Comparison of ENCODE assay signal across 20 mouse cellular contexts in genomic region chr7:101490952-101491351, GRCm38 (mm10).
DNase-seq lines count a peak whose midpoint lies in the region; ATAC-seq and TF ChIP-seq lines count a peak whose summit lies in the region.
"Had no signal": no experiment of that assay in that cellular context is flagged by ENCODE, and none has a peak within 500 bp of the region (broad histone marks: within the 10 kb centered on the region; RNA-seq: fewer than 3 reads in every experiment).

No protein-coding gene starts in this region.

- H3K9me3 ChIP-seq in kidney, embryonic 15.5 days (replicated peaks), result no peaks in the 10 kb centered on the region
- H3K9me3 ChIP-seq: embryonic facial prominence, embryonic 13.5 days; forebrain, embryonic 12.5 days; heart, embryonic 15.5 days; hindbrain, embryonic 10.5 days had no signal

- no peak for ATAC-seq in kidney, embryonic 15.5 days (replicated peaks; ENCODE audit: low FRiP score)
- ATAC-seq: activated CD4-positive, CD25-positive, alpha-beta regulatory T cell, adult 4 months; forebrain, embryonic 16.5 days had no signal

- TF ChIP-seq CTCF in heart, adult 2 months (IDR thresholded peaks at IDR 0.05), result no peak

- WGBS in heart, adult 2 months, result 49% methylated on average over 4 of the region's 4 CpGs
- WGBS in kidney, embryonic 15.5 days, result 33% methylated on average over 4 of the region's 4 CpGs

- no peaks in the 10 kb centered on the region for H3K79me2 ChIP-seq in heart, adult 2 months (replicated peaks; ENCODE audit: control insufficient read depth, insufficient read depth, low read length)

- intact Hi-C loops in heart, adult 2 months (cut with DNase I), result no loop called here
- intact Hi-C loops in heart, postnatal 14 days (cut with DNase I), result no loop called here

- peak in 1 of 2 experiments; percentile 41 for DNase-seq in heart, adult 2 months
- no peak for DNase-seq in heart, postnatal 14 days
- DNase-seq in kidney, adult 11 months, result peak; percentile 64
- DNase-seq in kidney, adult 18-20 months, result no peak
- DNase-seq in kidney, postnatal 14 days, result peak; percentile 56
- DNase-seq in urinary bladder, postnatal 25 days (ENCODE audit: low spot score), result no peak
- DNase-seq: adrenal gland, postnatal 14 days; cerebellum, adult 18-20 months; cerebellum, adult 9-11 months; cerebellum, postnatal 36 days; gastrocnemius, postnatal 10 days had no signal

- H3K36me3 ChIP-seq in heart, adult 2 months (ENCODE audit: control insufficient read depth, insufficient read depth, low read length), result no peaks in the 10 kb centered on the region; the same call in 1 of the 2 replicates
- H3K36me3 ChIP-seq in kidney, embryonic 15.5 days, result no peaks in the 10 kb centered on the region
- H3K36me3 ChIP-seq: embryonic facial prominence, embryonic 13.5 days; forebrain, embryonic 12.5 days; heart, embryonic 15.5 days; hindbrain, embryonic 10.5 days had no signal

- H3K4me2 ChIP-seq in kidney, embryonic 15.5 days, result no peak overlapping the region
- H3K4me2 ChIP-seq: embryonic facial prominence, embryonic 13.5 days; forebrain, embryonic 12.5 days; heart, embryonic 15.5 days; hindbrain, embryonic 14.5 days had no signal

- peak; percentile 65; the same call in 1 of the 2 replicates for TF ChIP-seq EP300 in heart, adult 2 months (IDR thresholded peaks at IDR 0.05; ENCODE audit: insufficient read depth, low read depth, low read length)

- no peak overlapping the region for H3K4me3 ChIP-seq in heart, adult 2 months
- H3K4me3 ChIP-seq in kidney, embryonic 15.5 days (replicated peaks), result no peak overlapping the region
- H3K4me3 ChIP-seq in brown adipose tissue, adult 24 weeks (ENCODE audit: insufficient read depth, low read depth, low read length), result no peak overlapping the region
- H3K4me3 ChIP-seq: embryonic facial prominence, embryonic 13.5 days; forebrain, embryonic 12.5 days; heart, embryonic 15.5 days; hindbrain, embryonic 10.5 days had no signal

- H3K9ac ChIP-seq in heart, adult 2 months (ENCODE audit: low read depth, low read length), result no peak overlapping the region
- H3K9ac ChIP-seq in kidney, embryonic 15.5 days, result no peak overlapping the region
- H3K9ac ChIP-seq: embryonic facial prominence, embryonic 13.5 days; forebrain, embryonic 12.5 days; heart, embryonic 15.5 days; hindbrain, embryonic 14.5 days had no signal

- TF ChIP-seq POLR2A in heart, adult 2 months (IDR thresholded peaks at IDR 0.05; ENCODE audit: insufficient read depth, low read depth, low read length), result no peak

- H3K4me1 ChIP-seq in heart, adult 2 months (ENCODE audit: control insufficient read depth, insufficient read depth, low read length), result peaks cover 5% of the 10 kb centered on the region; the same call in 1 of the 2 replicates
- no peaks in the 10 kb centered on the region for H3K4me1 ChIP-seq in kidney, embryonic 15.5 days
- peaks cover 24% of the 10 kb centered on the region for H3K4me1 ChIP-seq in brown adipose tissue, adult 24 weeks (ENCODE audit: control insufficient read depth, insufficient read depth, insufficient read length, low read length)
- H3K4me1 ChIP-seq: embryonic facial prominence, embryonic 13.5 days; forebrain, embryonic 12.5 days; heart, embryonic 15.5 days had no signal

- H3K27ac ChIP-seq in heart, adult 2 months, result peak overlapping the region; percentile 33
- no peak overlapping the region for H3K27ac ChIP-seq in kidney, embryonic 15.5 days
- peak overlapping the region; percentile 73 for H3K27ac ChIP-seq in brown adipose tissue, adult 24 weeks (replicated peaks; ENCODE audit: low read depth, low read length)
- H3K27ac ChIP-seq: embryonic facial prominence, embryonic 13.5 days; forebrain, embryonic 12.5 days; heart, embryonic 15.5 days; hindbrain, embryonic 10.5 days; hindbrain, embryonic 14.5 days had no signal

- no peaks in the 10 kb centered on the region for H3K27me3 ChIP-seq in heart, adult 2 months (ENCODE audit: control insufficient read depth, insufficient read depth, low read length)
- no peaks in the 10 kb centered on the region for H3K27me3 ChIP-seq in kidney, embryonic 15.5 days
- H3K27me3 ChIP-seq: embryonic facial prominence, embryonic 13.5 days; heart, embryonic 15.5 days had no signal

Comparison
In these comparisons a context has a peak if more than half of its experiments do, and no peak if none do; other contexts are left out.
1. DNase-seq: peak in kidney, adult 11 months (single experiment) and kidney, postnatal 14 days (single experiment); none in heart, postnatal 14 days (0 of 2), kidney, adult 18-20 months (single experiment) and urinary bladder, postnatal 25 days (single experiment).